Mouse (Mus musculus) hindbrain, embryonic 14.5 days (tissue): ENCODE results near the gene Zranb3. TPM values are rescaled to one million over a fixed set of nuclear protein-coding genes. Genes with fewer than 3 reads are reported as not detected.

ENCODE experiments used
- ATAC-seq: fragments of 200-750 bp; cut with Nextera tagmentation; 2 replicates; pipeline ENCODE4 v1.8.0; 2017; ENCODE audit warnings: moderate number of reproducible peaks, mild to moderate bottlenecking, moderate TSS enrichment, moderate library complexity; ENCODE audit not compliant: low FRiP score
- DNase-seq: peaks from one replicate; pipeline ENCODE4 v3.0.0-alpha.2; 2015; ENCODE audit warnings: low spot score
- H3K27ac ChIP-seq: fragments of 300-500 bp; sonication (generic); 2 replicates; pipeline ENCODE4 v1.5.1; 2014; ENCODE audit warnings: mild to moderate bottlenecking, moderate library complexity
- H3K27me3 ChIP-seq: fragments of 300-500 bp; sonication (generic); 2 replicates; pipeline ENCODE4 v1.6.1; 2014; ENCODE audit warnings: mild to moderate bottlenecking, low read length, mixed read lengths; ENCODE audit not compliant: control insufficient read depth, insufficient read depth
- H3K36me3 ChIP-seq: fragments of 300-500 bp; sonication (generic); replicated peaks from 2 replicates; pipeline ENCODE4 v1.6.1; 2014; ENCODE audit not compliant: control insufficient read depth, insufficient read depth
- H3K4me1 ChIP-seq: fragments of 300-500 bp; sonication (generic); replicated peaks from 2 replicates; pipeline ENCODE4 v1.6.1; 2014; ENCODE audit warnings: antibody characterized with exemption, low read length, mixed read lengths; ENCODE audit not compliant: control insufficient read depth, insufficient read depth
- H3K4me2 ChIP-seq: fragments of 300-500 bp; sonication (generic); replicated peaks from 2 replicates; pipeline ENCODE4 v1.6.1; 2014; ENCODE audit warnings: mild to moderate bottlenecking, moderate library complexity
- H3K4me3 ChIP-seq: fragments of 300-500 bp; sonication (generic); replicated peaks from 2 replicates; pipeline ENCODE4 v1.5.1; 2014; ENCODE audit warnings: mild to moderate bottlenecking, low read length
- H3K9ac ChIP-seq: fragments of 300-500 bp; sonication (generic); 2 replicates; pipeline ENCODE4 v1.6.1; 2014
- H3K9me3 ChIP-seq: fragments of 300-500 bp; sonication (generic); 2 replicates; pipeline ENCODE4 v1.6.1; 2016; ENCODE audit warnings: low read length; ENCODE audit not compliant: control insufficient read depth
- WGBS: fragments of 180-500 bp; shearing (Covaris S2); extraction: QIAGEN DNeasy Blood & Tissue Kit; methylation state at CpG from one replicate; pipeline ENCODE4 v1.1.7; 2014; 5-methylcytosine and 5-hydroxymethylcytosine counted together
- polyA plus RNA-seq: library from polyadenylated mRNA; unstranded; fragments of >200 nt; fragmentation: Nextera tagmentation; extraction: Ambion mirVana; gene quantifications from 2 replicates; pipeline ENCODE4 v1.2.1, GENCODE M21; 2014

Gene Zranb3
- polyA plus RNA-seq, 1 experiment from 2014 or later: 3.6 TPM

GRCm38 (mm10) chr1:128064716-128065115, 38.1 kb downstream of the Zranb3 start:
- no peaks in the 10 kb centered on the region for H3K9me3 ChIP-seq
- no peaks in the 10 kb centered on the region for H3K27me3 ChIP-seq
- no peaks in the 10 kb centered on the region for H3K4me1 ChIP-seq
- H3K4me2 ChIP-seq: no peak overlapping the region
- H3K27ac ChIP-seq: no peak overlapping the region
- no peaks in the 10 kb centered on the region for H3K36me3 ChIP-seq
- ATAC-seq: no peak
- no peak overlapping the region for H3K4me3 ChIP-seq
- no peak overlapping the region for H3K9ac ChIP-seq
- WGBS: 94% methylated on average over 6 of the region's 6 CpGs
- DNase-seq: no peak

GRCm38 (mm10) chr1:128062167-128062566, 40.7 kb downstream of the Zranb3 start:
- Histone ChIP-seq H3K4me3 (no peak overlapping the region), H3K27me3 (no peaks in the 10 kb centered on the region), H3K4me1 (no peaks in the 10 kb centered on the region), H3K4me2 (no peak overlapping the region), H3K9ac (no peak overlapping the region), H3K9me3 (no peaks in the 10 kb centered on the region), H3K27ac (no peak overlapping the region), H3K36me3 (no peaks in the 10 kb centered on the region)
- no peak for ATAC-seq
- DNase-seq: no peak
- WGBS: 85% methylated on average over 1 of the region's 1 CpGs

- H3K27ac ChIP-seq: no peak overlapping the region
- DNase-seq (no peak), ATAC-seq (no peak)
- no peaks in the 10 kb centered on the region for H3K36me3 ChIP-seq
- no peaks in the 10 kb centered on the region for H3K4me1 ChIP-seq
- no peaks in the 10 kb centered on the region for H3K27me3 ChIP-seq
- H3K4me3 ChIP-seq: no peak overlapping the region
- H3K4me2 ChIP-seq: no peak overlapping the region
- no peaks in the 10 kb centered on the region for H3K9me3 ChIP-seq
- no peak overlapping the region for H3K9ac ChIP-seq
- WGBS: 93% methylated on average over 1 of the region's 1 CpGs
Observed at GRCm38 (mm10) chr1:128061401-128061800, 41.4 kb downstream of the Zranb3 start.

GRCm38 (mm10) chr1:128060655-128061344, 42.0 kb downstream of the Zranb3 start:
- 73% methylated on average over 8 of the region's 8 CpGs for WGBS
- H3K4me3 ChIP-seq: no peak overlapping the region
- H3K27me3 ChIP-seq: no peaks in the 10 kb centered on the region
- DNase-seq: no peak
- H3K4me2 ChIP-seq: no peak overlapping the region
- ATAC-seq: no peak
- H3K4me1 ChIP-seq: no peaks in the 10 kb centered on the region
- no peak overlapping the region for H3K9ac ChIP-seq
- no peaks in the 10 kb centered on the region for H3K9me3 ChIP-seq
- H3K27ac ChIP-seq: no peak overlapping the region
- no peaks in the 10 kb centered on the region for H3K36me3 ChIP-seq

- Histone ChIP-seq H3K36me3 (no peaks in the 10 kb centered on the region), H3K27ac (no peak overlapping the region), H3K4me2 (no peak overlapping the region), H3K4me1 (no peaks in the 10 kb centered on the region), H3K27me3 (no peaks in the 10 kb centered on the region), H3K4me3 (no peak overlapping the region), H3K9me3 (no peaks in the 10 kb centered on the region), H3K9ac (no peak overlapping the region)
- WGBS: 97% methylated on average over 5 of the region's 5 CpGs
- ATAC-seq: no peak
- DNase-seq: no peak
Observed at GRCm38 (mm10) chr1:128058625-128059024, 44.2 kb downstream of the Zranb3 start.

GRCm38 (mm10) chr1:128057269-128057668, 45.6 kb downstream of the Zranb3 start:
- ATAC-seq (no peak), DNase-seq (no peak)
- H3K9ac ChIP-seq: no peak overlapping the region
- no peaks in the 10 kb centered on the region for H3K9me3 ChIP-seq
- no peaks in the 10 kb centered on the region for H3K36me3 ChIP-seq
- no peak overlapping the region for H3K27ac ChIP-seq
- no peak overlapping the region for H3K4me3 ChIP-seq
- no peak overlapping the region for H3K4me2 ChIP-seq
- H3K4me1 ChIP-seq: no peaks in the 10 kb centered on the region
- no peaks in the 10 kb centered on the region for H3K27me3 ChIP-seq
- WGBS: 93% methylated on average over 4 of the region's 4 CpGs

- H3K4me2 ChIP-seq: no peak overlapping the region
- DNase-seq (no peak), ATAC-seq (no peak)
- H3K4me3 ChIP-seq: no peak overlapping the region
- H3K36me3 ChIP-seq: no peaks in the 10 kb centered on the region
- H3K4me1 ChIP-seq: no peaks in the 10 kb centered on the region
- WGBS: 96% methylated on average over 7 of the region's 7 CpGs
- no peak overlapping the region for H3K9ac ChIP-seq
- H3K9me3 ChIP-seq: no peaks in the 10 kb centered on the region
- H3K27ac ChIP-seq: no peak overlapping the region
- H3K27me3 ChIP-seq: no peaks in the 10 kb centered on the region
Observed at GRCm38 (mm10) chr1:128046920-128047319, 55.9 kb downstream of the Zranb3 start.

GRCm38 (mm10) chr1:128046455-128046854, 56.4 kb downstream of the Zranb3 start:
- Histone ChIP-seq H3K27ac (no peak overlapping the region), H3K9me3 (no peaks in the 10 kb centered on the region), H3K9ac (no peak overlapping the region), H3K27me3 (no peaks in the 10 kb centered on the region), H3K4me1 (no peaks in the 10 kb centered on the region), H3K36me3 (no peaks in the 10 kb centered on the region), H3K4me3 (no peak overlapping the region), H3K4me2 (no peak overlapping the region)
- DNase-seq: no peak
- 92% methylated on average over 2 of the region's 2 CpGs for WGBS
- no peak for ATAC-seq

- no peaks in the 10 kb centered on the region for H3K9me3 ChIP-seq
- DNase-seq: no peak
- H3K36me3 ChIP-seq: no peaks in the 10 kb centered on the region
- H3K4me2 ChIP-seq: no peak overlapping the region
- no peak overlapping the region for H3K4me3 ChIP-seq
- no peaks in the 10 kb centered on the region for H3K4me1 ChIP-seq
- no peaks in the 10 kb centered on the region for H3K27me3 ChIP-seq
- H3K9ac ChIP-seq: no peak overlapping the region
- ATAC-seq: no peak
- no peak overlapping the region for H3K27ac ChIP-seq
- 97% methylated on average over 4 of the region's 4 CpGs for WGBS
Observed at GRCm38 (mm10) chr1:128044181-128044580, 58.7 kb downstream of the Zranb3 start.

GRCm38 (mm10) chr1:128036296-128036695, 66.6 kb downstream of the Zranb3 start:
- H3K9ac ChIP-seq: no peak overlapping the region
- DNase-seq (no peak), ATAC-seq (no peak)
- H3K27me3 ChIP-seq: no peaks in the 10 kb centered on the region
- H3K4me2 ChIP-seq: no peak overlapping the region
- H3K4me1 ChIP-seq: no peaks in the 10 kb centered on the region
- no peak overlapping the region for H3K4me3 ChIP-seq
- no peak overlapping the region for H3K27ac ChIP-seq
- H3K9me3 ChIP-seq: no peaks in the 10 kb centered on the region
- H3K36me3 ChIP-seq: no peaks in the 10 kb centered on the region
- 95% methylated on average over 6 of the region's 6 CpGs for WGBS
